Mouse (Mus musculus) bone marrow, adult 2 months (tissue): Measurements from ENCODE around the gene Exoc4.

Source experiments
- CTCF ChIP-seq: fragments of 200-500 bp; IDR thresholded peaks from 2 replicates; pipeline ENCODE4 v1.5.1; 2011; ENCODE audit warnings: low read length, control low read depth; ENCODE audit not compliant: control insufficient read depth, insufficient read depth
- POLR2A ChIP-seq: fragments of 200-500 bp; IDR thresholded peaks from 2 replicates; pipeline ENCODE4 v1.6.1; 2011; ENCODE audit warnings: low read depth, mild to moderate bottlenecking, control low read depth, low read length, borderline replicate concordance; ENCODE audit not compliant: control insufficient read depth

DNA sequence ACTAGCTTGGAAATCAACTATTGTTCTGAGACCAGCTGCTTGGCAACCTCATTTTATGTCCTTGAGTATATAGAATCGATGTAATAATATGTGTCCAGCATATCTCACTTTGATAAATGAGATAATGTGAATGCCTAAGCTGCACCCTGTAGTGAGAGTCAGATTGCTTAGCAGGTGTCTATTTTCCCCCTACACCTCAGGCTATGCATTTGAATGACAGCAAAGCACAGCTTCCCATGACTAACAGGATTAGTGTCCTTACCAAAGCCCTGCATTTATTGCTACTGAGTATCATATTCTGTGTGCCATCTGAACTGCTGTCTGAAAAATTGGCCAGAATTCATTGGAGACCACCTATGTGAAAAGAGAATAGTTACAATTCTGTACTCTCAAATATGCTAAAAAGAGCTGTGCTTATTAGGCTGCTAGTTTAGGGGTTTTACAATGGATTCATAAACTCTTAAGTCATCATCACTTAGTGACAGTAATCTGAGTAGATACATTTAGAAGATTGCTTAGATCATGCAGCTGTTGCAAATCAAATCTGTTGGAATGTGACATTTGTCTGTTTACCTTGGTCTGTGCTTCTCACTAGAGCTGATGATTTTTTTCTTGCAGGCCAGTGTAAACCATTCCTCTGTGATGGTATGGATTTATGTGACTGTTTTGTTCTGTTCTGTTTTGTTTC, 98.3 kb downstream of the Exoc4 start:
- no peak for TF ChIP-seq CTCF
- TF ChIP-seq POLR2A: no peak
